Mouse (Mus musculus): ENCODE results near the gene Clec4d.

DNA sequence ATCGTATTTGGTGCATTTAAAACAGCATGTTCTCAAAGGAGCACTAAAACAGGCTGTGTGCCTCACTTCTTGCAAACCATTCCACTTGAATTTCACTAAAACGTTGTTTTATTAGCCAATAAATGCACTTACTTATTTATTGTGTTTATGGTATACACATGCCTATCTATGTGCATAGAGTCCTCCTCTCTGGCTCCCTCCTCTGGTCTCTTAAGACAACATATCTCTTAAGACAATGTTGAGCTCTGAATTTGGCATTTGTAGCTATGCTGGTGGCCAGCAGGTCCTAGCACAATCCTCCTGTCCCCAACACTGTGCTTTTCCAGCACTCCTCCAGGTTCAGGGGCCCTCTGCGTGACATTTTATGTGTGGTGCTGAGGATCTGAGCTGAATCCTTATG lies 3.0 kb upstream of the Clec4d start:
- no peak for TF ChIP-seq TAL1 (IDR thresholded peaks at IDR 0.05; ENCODE audit: low read length)
- TF ChIP-seq GATA1 (IDR thresholded peaks at IDR 0.05; ENCODE audit: low read length): no peak

Measured in erythroblast, embryonic 14.5 days (primary cell).